Mouse (Mus musculus) frontal cortex, postnatal 25 days (tissue): Measurements from ENCODE around the gene Matn3.
"Not testable (repeated sequence)": the region's sequence is repeated elsewhere in the genome, so short reads cannot be mapped to it uniquely, and the experiment has no call there.

Experiments used
- DNase-seq, 2 experiments: peaks; one replicate each; pipeline ENCODE4 v3.0.0; 2022; ENCODE audit warnings: low spot score in 2 of 2

Gene Matn3

DNA sequence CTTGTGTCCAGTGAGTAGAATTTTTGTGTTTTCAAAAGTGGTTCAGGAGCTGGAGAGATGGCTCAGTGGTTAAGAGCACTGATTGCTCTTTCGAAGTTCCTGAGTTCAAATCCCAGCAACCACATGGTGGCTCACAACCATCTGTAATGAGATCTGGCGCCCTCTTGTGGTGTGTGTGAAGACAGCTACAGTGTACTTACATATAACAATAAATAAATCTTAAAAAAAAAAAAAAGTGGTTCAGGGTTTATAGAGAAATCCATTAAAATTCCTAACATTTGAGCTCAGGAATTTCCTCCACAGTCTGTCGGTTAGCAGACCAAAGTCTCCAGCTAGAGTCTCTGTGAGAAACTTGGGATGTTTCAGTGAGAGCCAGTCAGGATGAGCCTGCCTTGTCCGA lies 11.5 kb upstream of the Matn3 start:
- not testable (repeated sequence) for DNase-seq

GRCm38 (mm10) chr12:8939490-8939889 lies 8.2 kb upstream of the Matn3 start:
- DNase-seq, result no peak

GRCm38 (mm10) chr12:8940011-8941005 lies 7.4 kb upstream of the Matn3 start:
- DNase-seq, result no peak

DNA sequence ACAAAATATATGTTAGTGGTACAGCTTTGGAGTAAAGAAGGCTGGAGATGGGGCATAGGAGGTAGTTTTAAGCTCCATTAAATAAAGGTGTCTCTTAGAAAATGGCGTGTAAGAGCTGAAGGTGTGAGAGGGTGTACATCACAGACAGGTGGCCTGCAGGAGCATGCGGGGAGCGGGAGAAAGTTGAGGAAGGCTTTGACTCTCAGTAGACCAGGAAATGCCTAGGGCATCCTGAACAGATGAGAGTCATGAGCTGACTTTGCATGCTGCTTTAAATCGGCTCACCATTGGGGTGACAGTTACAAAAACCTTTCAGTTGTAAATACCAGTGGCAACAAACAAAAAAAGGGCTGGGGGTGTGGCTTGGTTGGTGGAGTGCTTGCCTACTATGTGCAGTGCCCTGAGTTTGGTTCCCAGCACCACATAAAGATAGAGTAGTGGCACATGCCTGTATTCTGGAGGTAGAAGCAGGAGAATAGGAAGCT lies 6.6 kb upstream of the Matn3 start:
- no peak for DNase-seq

- DNase-seq, result no peak
Observed at GRCm38 (mm10) chr12:8941699-8942392, 5.9 kb upstream of the Matn3 start.

DNA sequence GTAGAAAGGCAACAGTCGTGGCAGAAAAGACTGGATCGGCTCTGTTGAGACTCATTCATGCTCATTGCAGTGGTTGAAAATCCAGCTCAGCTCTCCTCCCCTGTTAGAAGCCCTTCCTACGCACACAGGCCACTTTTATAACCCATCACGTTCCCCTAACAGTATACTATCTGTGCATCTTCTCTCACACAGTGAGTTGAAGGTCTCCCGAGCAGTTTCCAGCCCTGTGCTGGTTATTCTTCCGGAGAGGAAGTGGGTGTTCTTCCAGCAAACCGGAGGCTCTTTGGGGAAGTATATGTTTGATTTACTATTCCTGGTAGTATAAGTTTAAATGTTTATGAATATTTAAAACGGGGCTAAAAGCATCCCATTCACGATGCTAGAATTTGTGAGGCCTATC lies 566 bp upstream of the Matn3 start:
- DNase-seq, result no peak

DNA sequence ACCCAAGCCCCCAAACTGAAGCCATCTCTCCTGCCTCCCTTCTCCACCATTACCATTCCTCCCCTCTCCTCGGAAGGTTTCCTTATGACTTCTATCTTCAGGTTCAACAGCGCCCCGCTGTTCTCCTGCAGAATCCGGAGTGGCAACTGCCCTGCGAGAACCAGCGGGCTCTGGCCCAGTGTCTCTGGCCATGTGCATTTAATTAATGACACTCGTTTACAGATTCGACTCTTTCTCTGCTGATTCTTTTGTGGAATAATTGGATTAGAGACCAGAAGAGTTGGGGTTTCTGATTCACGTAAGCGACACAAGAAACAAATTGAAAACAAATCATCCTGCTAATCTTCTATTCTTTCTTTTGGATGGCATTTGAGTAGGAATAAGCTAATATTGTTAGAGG lies 5.4 kb downstream of the Matn3 start:
- DNase-seq, result no peak

DNA sequence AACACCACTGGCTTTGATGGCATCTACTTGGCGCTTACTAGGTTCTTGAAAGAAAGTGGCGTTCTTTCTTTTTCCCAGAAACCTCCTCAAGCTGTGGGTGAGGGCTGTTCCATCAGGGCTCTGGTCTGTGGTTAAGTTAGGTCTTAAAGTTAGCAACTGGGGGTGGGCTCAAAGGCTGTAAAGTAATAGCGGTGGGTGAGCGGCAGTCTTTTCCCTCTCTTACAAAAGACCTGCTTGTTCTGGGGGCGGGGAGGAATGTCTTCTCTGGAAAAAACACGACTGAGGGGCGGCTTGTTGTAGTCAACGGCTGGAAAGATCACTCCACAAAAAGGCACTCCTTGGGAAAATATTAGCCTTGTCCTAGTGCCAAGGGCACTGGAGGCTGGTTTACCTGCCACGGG lies 6.4 kb downstream of the Matn3 start:
- no peak for DNase-seq

GRCm38 (mm10) chr12:8961607-8962316 lies 14.0 kb downstream of the Matn3 start:
- no peak for DNase-seq

GRCm38 (mm10) chr12:8969828-8970227 lies 22.1 kb downstream of the Matn3 start:
- DNase-seq, result no peak

- peak; percentile 78 to 88 for DNase-seq
Observed at GRCm38 (mm10) chr12:8973820-8974465, 26.2 kb downstream of the Matn3 start, which contains the start of gene Wdr35. Wdr35 (plus strand) TSS chr12:8973892.

DNA sequence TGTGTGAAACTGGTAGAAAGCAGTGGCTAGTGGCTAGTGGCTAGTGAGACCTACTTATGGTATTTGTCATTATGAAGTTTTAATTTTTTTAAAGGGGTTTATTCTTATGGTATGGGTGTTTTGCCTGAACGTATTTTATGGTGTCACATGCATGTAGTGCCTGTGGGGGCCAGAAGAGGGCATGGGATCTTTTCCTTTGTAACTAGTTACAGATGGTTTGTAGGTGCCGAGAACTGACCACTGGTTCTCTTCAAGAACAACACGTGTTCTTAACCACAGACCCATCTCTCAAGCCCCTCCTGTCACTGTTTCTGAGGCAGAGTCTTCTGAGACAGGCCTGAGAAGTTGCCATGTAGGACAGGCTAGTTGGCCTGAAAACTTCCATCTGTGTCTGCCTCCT lies 27.3 kb downstream of the Matn3 start:
- no peak for DNase-seq

DNA sequence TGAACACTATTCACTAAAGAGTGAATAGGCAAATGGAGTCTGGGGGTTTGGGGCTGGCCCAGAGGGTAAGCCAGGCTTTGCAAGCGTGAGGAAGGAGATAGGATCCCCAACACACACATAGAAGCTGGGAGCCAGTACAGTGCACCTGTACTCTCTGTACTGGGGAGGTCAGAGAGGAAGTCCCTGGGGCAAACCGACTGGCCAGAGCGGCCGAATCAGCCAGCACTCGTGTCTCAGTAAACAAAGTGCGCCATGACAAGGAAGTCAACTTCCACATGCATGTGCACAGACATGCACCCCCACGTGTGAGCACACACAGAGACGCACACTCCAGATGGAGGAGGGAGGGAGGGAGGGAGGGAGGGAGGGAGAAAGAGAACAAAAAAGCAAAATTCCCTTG lies 45.5 kb downstream of the Matn3 start:
- no peak for DNase-seq

DNA sequence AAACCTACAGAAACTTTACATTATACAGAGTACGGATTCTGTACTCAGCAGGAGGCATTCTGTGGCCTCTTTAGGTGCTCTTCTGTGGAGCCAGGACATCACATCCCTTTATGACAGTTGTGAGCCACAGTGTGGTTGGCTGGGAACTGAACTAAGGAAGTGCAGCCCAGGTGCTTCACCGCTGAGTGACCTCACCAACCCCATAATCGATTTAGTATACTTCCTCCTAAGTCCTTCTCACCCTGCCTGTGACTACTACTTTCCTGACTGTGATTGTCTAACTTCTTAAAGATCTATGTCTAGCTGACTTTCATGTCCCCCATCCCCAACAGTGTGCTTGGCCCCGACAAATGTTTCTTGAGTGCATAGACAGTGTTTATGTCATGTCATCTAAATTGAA lies 50.6 kb downstream of the Matn3 start:
- no peak for DNase-seq

- DNase-seq, result peak in 1 of 2 experiments; percentile 21
Observed at GRCm38 (mm10) chr12:9002038-9002648, 54.4 kb downstream of the Matn3 start.

- no peak for DNase-seq
Observed at GRCm38 (mm10) chr12:9007146-9007545, 59.4 kb downstream of the Matn3 start.

GRCm38 (mm10) chr12:9007811-9008210 lies 60.1 kb downstream of the Matn3 start:
- no peak for DNase-seq

DNA sequence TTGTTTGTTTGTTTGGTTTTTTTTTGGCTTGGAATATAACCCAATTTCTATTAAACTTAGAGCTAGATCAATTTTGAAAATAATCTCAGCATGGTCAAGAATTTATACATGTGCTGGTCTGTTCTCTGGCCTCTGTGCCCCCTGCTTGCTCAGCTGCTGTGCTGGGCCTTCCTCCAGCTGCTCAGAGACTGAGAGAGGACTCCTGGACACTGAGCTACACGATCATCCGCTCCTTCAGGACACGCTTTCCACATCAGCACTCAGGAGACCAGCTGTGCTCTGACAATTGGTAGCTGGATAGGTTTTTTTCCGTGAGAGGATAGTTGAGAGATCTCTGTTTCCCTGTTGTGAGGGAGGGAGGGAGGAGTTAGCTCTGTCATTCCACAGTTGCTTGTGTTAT lies 62.6 kb downstream of the Matn3 start:
- no peak for DNase-seq

GRCm38 (mm10) chr12:9016376-9016775 lies 68.6 kb downstream of the Matn3 start:
- DNase-seq, result no peak

DNA sequence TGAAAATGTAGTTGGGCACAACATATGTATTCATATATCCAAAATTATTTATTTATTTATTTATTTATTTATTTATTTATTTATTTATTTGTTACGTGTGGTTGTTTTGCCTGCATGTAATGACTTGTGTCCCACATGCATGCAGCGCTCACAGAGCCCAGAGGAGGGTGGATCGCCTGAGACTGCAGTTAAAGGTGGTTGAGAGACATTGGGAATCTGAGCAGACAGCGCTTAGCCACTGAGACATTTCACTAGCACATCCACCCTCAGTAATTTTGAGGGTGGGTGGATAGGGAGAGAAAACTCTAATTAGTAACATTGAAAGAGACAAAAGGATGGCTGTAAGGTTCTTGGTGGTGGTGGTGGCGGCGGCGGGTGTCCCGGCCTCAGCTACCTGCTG lies 72.7 kb downstream of the Matn3 start:
- DNase-seq, result no peak

DNA sequence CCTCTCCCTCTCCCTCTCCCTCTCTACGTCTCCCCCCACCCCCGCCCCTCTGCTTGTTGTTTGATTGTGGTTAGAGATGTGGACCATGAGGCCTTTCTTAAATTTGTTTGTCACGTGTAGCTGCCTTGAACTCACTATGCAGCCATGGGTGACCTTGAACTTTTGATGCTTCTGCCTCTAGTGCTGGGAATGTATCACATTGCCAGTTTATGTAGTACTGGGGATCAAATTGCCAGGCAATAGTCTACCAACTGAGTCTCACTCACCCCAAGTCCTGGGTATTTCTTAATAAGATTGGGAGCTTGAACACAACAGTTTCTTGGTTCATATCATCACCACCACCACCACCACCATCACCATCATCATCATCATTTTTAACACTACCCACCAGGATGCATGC lies 73.3 kb downstream of the Matn3 start:
- DNase-seq, result no peak
